Mouse (Mus musculus) embryonic facial prominence, embryonic 14.5 days (tissue): ENCODE measurements around the gene G0s2. TPM values are rescaled to one million over a fixed set of nuclear protein-coding genes. Genes with fewer than 3 reads are reported as not detected.
A peak's percentile ranks its signal among the peaks of the same experiment; 100 is the strongest.

Source experiments
- ATAC-seq: fragments of 200-750 bp; cut with Nextera tagmentation; 2 replicates; pipeline ENCODE4 v1.8.0; 2017; ENCODE audit warnings: low read depth, moderate number of reproducible peaks, moderate TSS enrichment
- DNase-seq: peaks from one replicate; pipeline ENCODE4 v3.0.0-alpha.2; 2015; ENCODE audit warnings: low spot score
- H3K27ac ChIP-seq: fragments of 300-500 bp; sonication (generic); replicated peaks from 2 replicates; pipeline ENCODE4 v1.5.1; 2014; ENCODE audit warnings: low read depth, mild to moderate bottlenecking, low read length, moderate library complexity
- H3K27me3 ChIP-seq: fragments of 300-500 bp; sonication (generic); replicated peaks from 2 replicates; pipeline ENCODE4 v1.6.1; 2014; ENCODE audit warnings: low read length; ENCODE audit not compliant: control insufficient read depth, insufficient read depth
- H3K36me3 ChIP-seq: fragments of 300-500 bp; sonication (generic); 2 replicates; pipeline ENCODE4 v1.6.1; 2014; ENCODE audit warnings: low read length, mixed read lengths; ENCODE audit not compliant: control insufficient read depth, insufficient read depth
- H3K4me1 ChIP-seq: fragments of 300-500 bp; sonication (generic); 2 replicates; pipeline ENCODE4 v1.6.1; 2014; ENCODE audit warnings: antibody characterized with exemption, low read length; ENCODE audit not compliant: control insufficient read depth, insufficient read depth
- H3K4me2 ChIP-seq: fragments of 300-500 bp; sonication (generic); 2 replicates; pipeline ENCODE4 v1.6.1; 2014; ENCODE audit warnings: low read depth, mild to moderate bottlenecking, low read length, moderate library complexity, mixed read lengths
- H3K4me3 ChIP-seq: fragments of 300-500 bp; sonication (generic); 2 replicates; pipeline ENCODE4 v1.5.1; 2014; ENCODE audit warnings: low read depth, mild to moderate bottlenecking, low read length
- H3K9ac ChIP-seq: fragments of 300-500 bp; sonication (generic); 2 replicates; pipeline ENCODE4 v1.6.1; 2014; ENCODE audit warnings: low read depth, mild to moderate bottlenecking, low read length, moderate library complexity, mixed read lengths
- H3K9me3 ChIP-seq: fragments of 300-500 bp; sonication (generic); 2 replicates; pipeline ENCODE4 v1.6.1; 2016; ENCODE audit warnings: low read length; ENCODE audit not compliant: control insufficient read depth
- WGBS: fragments of 180-500 bp; shearing (Covaris S2); extraction: QIAGEN DNeasy Blood & Tissue Kit; methylation state at CpG from one replicate; pipeline ENCODE4 v1.1.7; 2014; 5-methylcytosine and 5-hydroxymethylcytosine counted together
- polyA plus RNA-seq: library from polyadenylated mRNA; unstranded; fragments of >200 nt; fragmentation: Nextera tagmentation; extraction: Ambion mirVana; gene quantifications from 2 replicates; pipeline ENCODE4 v1.2.1, GENCODE M21; 2014

G0s2 gene
- polyA plus RNA-seq, 1 experiment from 2014 or later, result 57.8 TPM

GRCm38 (mm10) chr1:193252616-193253015, 20.4 kb downstream of the G0s2 start:
- H3K4me2 ChIP-seq, result no peak overlapping the region
- WGBS, result 47% methylated on average over 5 of the region's 5 CpGs
- no peak for ATAC-seq

GRCm38 (mm10) chr1:193251386-193251785, 21.6 kb downstream of the G0s2 start:
- Histone ChIP-seq H3K9me3 (no peaks in the 10 kb centered on the region), H3K36me3 (no peaks in the 10 kb centered on the region), H3K4me2 (no peak overlapping the region), H3K4me3 (no peak overlapping the region), H3K4me1 (no peaks in the 10 kb centered on the region), H3K27ac (no peak overlapping the region), H3K9ac (no peak overlapping the region), H3K27me3 (no peaks in the 10 kb centered on the region)
- DNase-seq (no peak), ATAC-seq (no peak)
- 76% methylated on average over 7 of the region's 7 CpGs for WGBS

More at GRCm38 (mm10) chr1:193252616-193253015, 20.4 kb downstream of the G0s2 start:
- no peak for DNase-seq
- Histone ChIP-seq H3K4me3 (no peak overlapping the region), H3K4me1 (no peaks in the 10 kb centered on the region), H3K9ac (no peak overlapping the region), H3K27ac (no peak overlapping the region), H3K9me3 (no peaks in the 10 kb centered on the region), H3K36me3 (no peaks in the 10 kb centered on the region), H3K27me3 (no peaks in the 10 kb centered on the region)

GRCm38 (mm10) chr1:193250026-193250425, 23.0 kb downstream of the G0s2 start:
- no peak overlapping the region for H3K4me3 ChIP-seq
- no peak overlapping the region for H3K9ac ChIP-seq
- no peak overlapping the region for H3K4me2 ChIP-seq
- no peaks in the 10 kb centered on the region for H3K27me3 ChIP-seq
- no peak for DNase-seq
- H3K36me3 ChIP-seq, result no peaks in the 10 kb centered on the region
- no peaks in the 10 kb centered on the region for H3K4me1 ChIP-seq
- WGBS, result 82% methylated on average over 2 of the region's 2 CpGs
- no peaks in the 10 kb centered on the region for H3K9me3 ChIP-seq
- H3K27ac ChIP-seq, result no peak overlapping the region
- ATAC-seq, result no peak

GRCm38 (mm10) chr1:193244235-193244634, 28.8 kb downstream of the G0s2 start:
- H3K9me3 ChIP-seq, result no peaks in the 10 kb centered on the region
- no peak overlapping the region for H3K4me2 ChIP-seq
- no peak overlapping the region for H3K9ac ChIP-seq
- no peaks in the 10 kb centered on the region for H3K36me3 ChIP-seq
- no peaks in the 10 kb centered on the region for H3K27me3 ChIP-seq
- DNase-seq, result no peak
- no peak overlapping the region for H3K27ac ChIP-seq
- peaks cover 3% of the 10 kb centered on the region; the same call in 1 of the 2 replicates for H3K4me1 ChIP-seq
- H3K4me3 ChIP-seq, result no peak overlapping the region
- no peak for ATAC-seq
- 84% methylated on average over 6 of the region's 6 CpGs for WGBS

GRCm38 (mm10) chr1:193243571-193244193, 29.3 kb downstream of the G0s2 start:
- Histone ChIP-seq H3K4me3 (no peak overlapping the region), H3K27ac (peak overlapping the region; percentile 53; the same call in 1 of the 2 replicates), H3K27me3 (no peaks in the 10 kb centered on the region), H3K9ac (no peak overlapping the region), H3K9me3 (no peaks in the 10 kb centered on the region), H3K4me1 (peaks cover 3% of the 10 kb centered on the region; the same call in 1 of the 2 replicates), H3K36me3 (no peaks in the 10 kb centered on the region), H3K4me2 (no peak overlapping the region)
- 46% methylated on average over 10 of the region's 10 CpGs for WGBS
- DNase-seq (peak; percentile 48), ATAC-seq (peak; percentile 33; the same call in 1 of the 2 replicates)

GRCm38 (mm10) chr1:193242863-193243262, 30.2 kb downstream of the G0s2 start:
- ATAC-seq, result no peak
- 66% methylated on average over 4 of the region's 4 CpGs for WGBS
- no peaks in the 10 kb centered on the region for H3K36me3 ChIP-seq
- peaks cover 3% of the 10 kb centered on the region; the same call in 1 of the 2 replicates for H3K4me1 ChIP-seq
- H3K9ac ChIP-seq, result no peak overlapping the region
- H3K4me2 ChIP-seq, result no peak overlapping the region
- no peak for DNase-seq
- no peaks in the 10 kb centered on the region for H3K27me3 ChIP-seq
- H3K4me3 ChIP-seq, result no peak overlapping the region
- H3K9me3 ChIP-seq, result no peaks in the 10 kb centered on the region
- no peak overlapping the region for H3K27ac ChIP-seq

- no peaks in the 10 kb centered on the region for H3K9me3 ChIP-seq
- 73% methylated on average over 8 of the region's 8 CpGs for whole genome bisulfite sequencing
- no peak overlapping the region for H3K4me3 ChIP-seq
- H3K36me3 ChIP-seq, result no peaks in the 10 kb centered on the region
- no peak for DNase-seq
- ATAC-seq, result peak; percentile 47; the same call in 1 of the 2 replicates
- no peak overlapping the region for H3K4me2 ChIP-seq
- H3K4me1 ChIP-seq, result peaks cover 3% of the 10 kb centered on the region; the same call in 1 of the 2 replicates
- H3K27ac ChIP-seq, result no peak overlapping the region
- no peaks in the 10 kb centered on the region for H3K27me3 ChIP-seq
- H3K9ac ChIP-seq, result no peak overlapping the region
Measured at GRCm38 (mm10) chr1:193242238-193242637, 30.8 kb downstream of the G0s2 start.

GRCm38 (mm10) chr1:193241436-193241835, 31.6 kb downstream of the G0s2 start:
- Histone ChIP-seq H3K4me1 (peaks cover 3% of the 10 kb centered on the region; the same call in 1 of the 2 replicates), H3K27me3 (no peaks in the 10 kb centered on the region), H3K9me3 (no peaks in the 10 kb centered on the region), H3K27ac (no peak overlapping the region), H3K4me2 (no peak overlapping the region), H3K36me3 (no peaks in the 10 kb centered on the region), H3K4me3 (no peak overlapping the region), H3K9ac (no peak overlapping the region)
- DNase-seq (no peak), ATAC-seq (no peak)
- whole genome bisulfite sequencing, result 85% methylated on average over 4 of the region's 4 CpGs

GRCm38 (mm10) chr1:193238426-193238825, 34.6 kb downstream of the G0s2 start:
- no peaks in the 10 kb centered on the region for H3K27me3 ChIP-seq
- H3K4me2 ChIP-seq, result no peak overlapping the region
- DNase-seq, result no peak
- H3K27ac ChIP-seq, result no peak overlapping the region
- no peak overlapping the region for H3K4me3 ChIP-seq
- H3K4me1 ChIP-seq, result peaks cover 3% of the 10 kb centered on the region; the same call in 1 of the 2 replicates
- 65% methylated on average over 4 of the region's 4 CpGs for WGBS
- H3K9ac ChIP-seq, result no peak overlapping the region
- no peaks in the 10 kb centered on the region for H3K9me3 ChIP-seq
- H3K36me3 ChIP-seq, result no peaks in the 10 kb centered on the region
- no peak for ATAC-seq
